Mouse (Mus musculus) gonadal fat pad, adult 2 months (tissue): ENCODE data around the gene Tmed10. TPM values are rescaled to one million over a fixed set of nuclear protein-coding genes. Genes with fewer than 3 reads are reported as not detected.

ENCODE experiments used
- DNase-seq: peaks from one replicate; pipeline ENCODE4 v3.0.0-alpha.2; 2012; ENCODE audit warnings: low read depth
- polyA plus RNA-seq: library from polyadenylated mRNA; depleted of rRNA; stranded (reverse); fragments of >200 nt; gene quantifications from 2 replicates; pipeline ENCODE4 v1.2.3, GENCODE M21; 2012; rRNA removed

Gene Tmed10
- polyA plus RNA-seq, 1 experiment = 269 TPM

GRCm38 (mm10) chr12:85330153-85330552, 44.5 kb downstream of the Tmed10 start:
- no peak for DNase-seq

DNA sequence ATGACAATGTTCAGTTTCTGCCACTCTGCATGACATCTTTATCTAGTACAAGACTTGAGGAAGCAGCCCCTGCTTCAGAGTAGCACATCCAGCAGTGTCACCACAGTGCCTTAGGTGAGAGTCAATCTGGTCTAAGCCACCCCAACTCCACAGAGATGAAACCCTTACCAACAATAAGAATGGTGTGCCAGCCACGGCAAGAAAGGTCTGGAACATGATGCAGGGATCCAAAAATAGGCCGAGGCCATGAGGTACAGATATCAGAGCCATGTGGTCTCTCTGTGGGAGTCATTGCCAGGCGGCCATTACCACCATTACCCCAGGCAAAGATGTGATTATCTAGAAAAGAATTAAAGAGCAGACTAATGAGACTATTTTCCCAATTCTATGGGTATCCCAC, 66.0 kb downstream of the Tmed10 start:
- DNase-seq = no peak

DNA sequence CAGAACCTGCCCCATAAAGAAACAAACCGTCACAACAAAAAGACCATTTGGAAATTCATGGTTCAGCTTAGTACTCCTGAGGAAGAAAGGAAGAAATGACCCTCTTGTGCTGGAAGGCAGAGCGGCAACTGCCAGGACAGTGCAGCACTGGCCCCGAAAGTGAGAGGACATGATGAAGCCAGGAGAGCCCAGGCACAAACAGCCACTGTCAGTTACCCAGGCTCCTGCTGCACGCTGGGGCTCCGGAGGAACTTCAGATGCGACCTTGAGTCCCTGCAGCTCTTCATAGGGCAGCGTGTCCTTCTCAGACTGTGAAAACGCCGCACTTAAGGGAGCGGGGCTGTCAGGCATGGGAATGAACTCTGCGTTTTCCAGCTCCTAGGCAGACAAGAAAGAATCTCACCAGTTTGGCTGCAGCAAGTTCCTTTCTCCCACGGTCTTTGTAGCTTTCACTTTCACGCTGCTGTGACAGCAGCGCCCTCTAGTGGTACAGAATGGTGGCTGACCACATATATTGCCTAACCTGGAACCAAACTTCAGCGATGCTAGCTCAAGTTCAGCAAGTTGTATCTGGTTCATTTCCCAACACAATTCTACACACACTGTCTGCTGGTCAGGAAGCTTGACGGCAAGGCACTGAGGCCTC, 69.3 kb downstream of the Tmed10 start:
- DNase-seq = no peak

GRCm38 (mm10) chr12:85304725-85305124, 69.9 kb downstream of the Tmed10 start:
- no peak for DNase-seq

GRCm38 (mm10) chr12:85303256-85303655, 71.4 kb downstream of the Tmed10 start:
- no peak for DNase-seq

GRCm38 (mm10) chr12:85298835-85299180, 75.8 kb downstream of the Tmed10 start:
- DNase-seq = no peak

- no peak for DNase-seq
Observed at GRCm38 (mm10) chr12:85298127-85298834, 76.4 kb downstream of the Tmed10 start.

- no peak for DNase-seq
Observed at GRCm38 (mm10) chr12:85297345-85297997, 77.2 kb downstream of the Tmed10 start.

- no peak for DNase-seq
Observed at GRCm38 (mm10) chr12:85296915-85297314, 77.7 kb downstream of the Tmed10 start.

DNA sequence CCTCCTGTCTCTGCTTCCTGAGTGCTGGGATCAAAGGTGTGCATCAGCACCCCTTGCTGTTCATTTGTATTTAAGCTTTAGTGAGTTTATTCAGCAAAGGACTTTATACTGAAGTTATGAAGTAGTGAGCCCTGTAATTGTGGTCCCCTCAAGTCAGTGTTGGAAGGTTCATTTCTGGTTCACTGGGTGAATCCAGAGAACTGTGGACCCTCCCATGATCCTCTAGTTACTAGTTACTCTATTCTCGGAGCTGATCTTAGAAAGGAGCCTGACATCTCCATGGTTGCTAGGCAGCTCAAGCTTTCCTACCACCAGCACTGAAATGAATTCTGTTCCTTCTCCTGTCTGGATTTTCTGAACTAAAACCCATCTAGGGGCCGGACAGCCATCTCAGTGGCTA, 79.1 kb downstream of the Tmed10 start:
- DNase-seq = no peak

DNA sequence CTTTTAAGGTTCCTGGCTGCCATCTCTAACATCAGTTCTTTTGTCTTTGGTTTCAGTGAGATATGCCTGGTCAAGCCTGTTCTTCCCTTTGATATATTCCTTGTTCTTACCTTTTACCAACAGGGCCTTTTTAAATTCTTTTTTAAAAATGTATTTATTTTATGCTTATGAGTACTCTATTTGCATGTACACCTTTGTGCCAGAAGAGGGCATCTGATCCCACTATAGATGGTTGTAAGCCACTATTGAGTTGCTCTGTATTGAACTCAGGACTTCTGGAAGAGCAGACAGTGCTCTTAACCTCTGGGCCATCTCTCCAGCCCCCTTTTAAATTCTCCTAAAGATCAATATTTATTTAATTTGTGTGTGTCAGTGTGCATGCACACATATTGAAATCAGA, 81.7 kb downstream of the Tmed10 start:
- DNase-seq = no peak

DNA sequence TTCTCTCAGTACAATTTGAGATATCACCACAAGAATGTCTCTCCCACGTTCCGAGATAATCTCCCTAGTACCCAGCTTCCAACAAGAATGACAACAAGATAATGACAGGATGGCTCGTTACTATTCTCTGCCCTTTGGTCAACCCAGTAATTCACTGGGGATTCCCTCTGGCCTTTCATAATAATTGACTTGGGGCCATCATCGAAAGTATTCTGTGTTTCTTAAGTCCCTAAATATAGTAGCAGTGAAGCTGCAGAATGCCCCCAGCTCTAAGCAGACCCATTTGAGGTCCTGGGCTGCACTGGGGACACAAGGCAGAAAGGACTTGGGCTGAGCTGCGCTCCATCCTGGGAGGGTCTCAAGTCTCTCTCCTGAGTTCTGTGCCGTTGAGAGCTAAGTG, 82.4 kb downstream of the Tmed10 start:
- no peak for DNase-seq

DNA sequence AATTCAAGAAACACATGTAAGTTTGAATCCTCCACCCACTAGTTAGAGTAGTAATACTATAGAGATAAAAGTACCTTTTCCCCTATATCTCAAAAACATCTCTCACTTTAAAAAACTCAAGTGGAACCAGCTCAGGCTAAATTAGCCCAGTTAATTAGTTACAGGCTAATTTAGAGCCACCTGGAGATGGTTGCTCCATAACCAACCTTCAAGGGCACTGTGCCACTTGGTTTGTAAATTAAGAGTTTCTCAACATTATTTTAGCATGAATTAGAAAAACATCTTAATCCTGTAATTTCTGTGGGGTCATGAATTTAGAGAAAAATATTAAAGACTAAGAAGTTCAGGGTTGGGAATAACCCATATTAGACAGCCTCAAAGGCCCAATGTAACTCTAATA, 83.1 kb downstream of the Tmed10 start:
- DNase-seq = no peak

GRCm38 (mm10) chr12:85290633-85291032, 84.0 kb downstream of the Tmed10 start:
- no peak for DNase-seq

Other genes starting within 250 kb of the Tmed10 start
- 1.6 and 1.9 TPM in 2 replicates for gene Rps6kl1, start 223.6 kb downstream of the Tmed10 start, polyA plus RNA-seq
- gene Pgf, start 197.1 kb downstream of the Tmed10 start, polyA plus RNA-seq = 26.8 and 32.7 TPM in 2 replicates
- 111 and 189 TPM in 2 replicates for gene Eif2b2, start 155.4 kb downstream of the Tmed10 start, polyA plus RNA-seq
- gene Mlh3, start 104.2 kb downstream of the Tmed10 start, polyA plus RNA-seq = 8.3 and 10.1 TPM in 2 replicates
- 13.3 and 15.9 TPM in 2 replicates for gene Acyp1, start 86.4 kb downstream of the Tmed10 start, polyA plus RNA-seq
- gene Zc2hc1c, start 86.3 kb downstream of the Tmed10 start, polyA plus RNA-seq = 3.6 and 5.0 TPM in 2 replicates
- 32.5 and 36.4 TPM in 2 replicates for gene Nek9, start 35.5 kb downstream of the Tmed10 start, polyA plus RNA-seq
- 8.1 and 16.6 TPM in 2 replicates for gene Fos, start 99.0 kb upstream of the Tmed10 start, polyA plus RNA-seq
- 8.5 and 9.0 TPM in 2 replicates for gene Jdp2, start 224.2 kb upstream of the Tmed10 start, polyA plus RNA-seq